Mouse (Mus musculus): Measurements from ENCODE around the gene Uggt1. TPM values are rescaled to one million over a fixed set of nuclear protein-coding genes. Genes with fewer than 3 reads are reported as not detected.
A peak's percentile ranks its signal among the peaks of the same experiment; 100 is the strongest.

The Uggt1 gene
- polyA plus RNA-seq, 1 experiment from 2014 or later: 19.6 TPM

DNA sequence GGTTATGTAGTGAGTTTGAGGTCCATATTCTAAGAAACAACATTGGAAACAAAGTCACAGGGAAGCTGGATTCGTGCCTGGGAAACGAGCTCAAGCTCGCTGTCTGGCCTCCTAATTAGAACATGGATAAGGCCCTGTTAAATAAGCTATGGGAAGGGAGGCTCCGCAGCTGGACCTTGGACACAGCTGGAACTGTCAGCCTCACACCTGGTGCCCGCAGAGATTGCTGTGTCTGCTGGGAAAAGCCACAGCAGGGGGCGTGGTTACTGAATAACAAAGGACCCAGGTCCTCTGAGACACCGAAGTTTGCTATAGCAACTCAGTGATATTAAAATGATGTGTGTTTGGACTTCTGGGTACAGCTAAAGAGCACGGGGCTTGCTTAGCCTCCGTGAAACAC lies 6.9 kb upstream of the Uggt1 start:
- no peaks in the 10 kb centered on the region; the same call in 1 of the 2 replicates for H3K4me1 ChIP-seq (ENCODE audit: control insufficient read depth, low read depth, low read length)
- no peak overlapping the region for H3K9ac ChIP-seq (ENCODE audit: low read depth, low read length)
- H3K9me3 ChIP-seq (replicated peaks; ENCODE audit: control insufficient read depth, low read length): no peaks in the 10 kb centered on the region
- no peak for ATAC-seq (ENCODE audit: low read depth)
- no peak overlapping the region for H3K4me2 ChIP-seq (ENCODE audit: low read depth, low read length)
- no peak overlapping the region for H3K27ac ChIP-seq (ENCODE audit: low read length)
- H3K27me3 ChIP-seq (ENCODE audit: control insufficient read depth, insufficient read depth, low read depth, low read length): peaks cover 4% of the 10 kb centered on the region; the same call in 1 of the 2 replicates
- WGBS (ENCODE audit: insufficient replicate concordance): 36% methylated on average over 9 of the region's 9 CpGs
- H3K4me3 ChIP-seq (ENCODE audit: low read depth, low read length): no peak overlapping the region
- no peaks in the 10 kb centered on the region for H3K36me3 ChIP-seq (ENCODE audit: control insufficient read depth, insufficient read depth)

DNA sequence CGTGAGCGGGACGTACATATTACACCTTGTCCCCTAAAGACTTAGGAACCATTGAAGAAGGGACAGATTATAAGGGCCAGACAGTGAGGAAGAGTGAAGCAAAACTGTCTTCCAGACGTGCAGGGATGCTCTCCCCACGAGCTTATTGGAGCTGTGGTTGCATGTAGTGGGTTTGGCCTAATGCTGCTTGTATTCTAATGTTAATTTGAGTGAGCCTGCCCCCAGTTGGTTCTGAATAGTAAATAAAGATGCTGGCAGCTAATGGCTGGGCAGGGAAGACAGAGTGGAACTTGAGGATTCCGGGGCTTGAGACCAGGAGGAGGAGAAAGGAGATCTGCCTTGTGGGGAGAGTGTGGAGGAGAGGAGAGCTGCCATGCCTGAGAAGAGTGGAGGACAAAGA lies 2.2 kb upstream of the Uggt1 start:
- Histone ChIP-seq H3K27me3 (ENCODE audit: control insufficient read depth, insufficient read depth, low read depth, low read length) (no peaks in the 10 kb centered on the region), H3K4me1 (ENCODE audit: control insufficient read depth, low read depth, low read length) (peaks cover 19% of the 10 kb centered on the region), H3K9me3 (replicated peaks; ENCODE audit: control insufficient read depth, low read length) (no peaks in the 10 kb centered on the region), H3K36me3 (ENCODE audit: control insufficient read depth, insufficient read depth) (no peaks in the 10 kb centered on the region), H3K4me2 (ENCODE audit: low read depth, low read length) (no peak overlapping the region), H3K4me3 (ENCODE audit: low read depth, low read length) (no peak overlapping the region), H3K9ac (ENCODE audit: low read depth, low read length) (no peak overlapping the region), H3K27ac (ENCODE audit: low read length) (no peak overlapping the region)
- no peak for ATAC-seq (ENCODE audit: low read depth)
- WGBS (ENCODE audit: insufficient replicate concordance): 58% methylated on average over 6 of the region's 6 CpGs

DNA sequence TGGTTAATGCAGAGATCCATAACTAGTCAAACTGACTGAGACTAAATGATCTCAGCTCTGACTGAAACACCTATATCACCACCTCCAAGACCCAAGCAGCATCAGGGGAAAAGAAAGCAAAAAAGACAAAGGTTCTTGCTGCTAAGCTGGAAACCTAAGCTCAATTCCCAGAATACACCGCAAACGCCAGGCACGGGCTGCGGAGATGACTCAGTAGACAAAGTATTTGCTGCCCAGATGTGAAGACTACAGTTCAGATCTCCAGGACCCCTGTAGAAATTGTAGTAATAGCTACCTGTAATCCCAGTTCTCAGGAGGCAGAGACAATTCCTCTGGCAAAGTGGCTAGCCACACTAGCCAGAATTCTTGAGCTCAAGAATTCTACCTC lies 302 bp upstream of the Uggt1 start:
- peak overlapping the region; percentile 79 for H3K4me2 ChIP-seq (ENCODE audit: low read depth, low read length)
- no peak overlapping the region for H3K27ac ChIP-seq (ENCODE audit: low read length)
- H3K36me3 ChIP-seq (ENCODE audit: control insufficient read depth, insufficient read depth): no peaks in the 10 kb centered on the region
- no peak overlapping the region for H3K9ac ChIP-seq (ENCODE audit: low read depth, low read length)
- peak overlapping the region; percentile 96; the same call in 1 of the 2 replicates for H3K4me3 ChIP-seq (ENCODE audit: low read depth, low read length)
- no peaks in the 10 kb centered on the region for H3K27me3 ChIP-seq (ENCODE audit: control insufficient read depth, insufficient read depth, low read depth, low read length)
- ATAC-seq (ENCODE audit: low read depth): no peak
- H3K4me1 ChIP-seq (ENCODE audit: control insufficient read depth, low read depth, low read length): peaks cover 21% of the 10 kb centered on the region
- H3K9me3 ChIP-seq (replicated peaks; ENCODE audit: control insufficient read depth, low read length): no peaks in the 10 kb centered on the region
- 83% methylated on average over 4 of the region's 4 CpGs for WGBS (ENCODE audit: insufficient replicate concordance)

DNA sequence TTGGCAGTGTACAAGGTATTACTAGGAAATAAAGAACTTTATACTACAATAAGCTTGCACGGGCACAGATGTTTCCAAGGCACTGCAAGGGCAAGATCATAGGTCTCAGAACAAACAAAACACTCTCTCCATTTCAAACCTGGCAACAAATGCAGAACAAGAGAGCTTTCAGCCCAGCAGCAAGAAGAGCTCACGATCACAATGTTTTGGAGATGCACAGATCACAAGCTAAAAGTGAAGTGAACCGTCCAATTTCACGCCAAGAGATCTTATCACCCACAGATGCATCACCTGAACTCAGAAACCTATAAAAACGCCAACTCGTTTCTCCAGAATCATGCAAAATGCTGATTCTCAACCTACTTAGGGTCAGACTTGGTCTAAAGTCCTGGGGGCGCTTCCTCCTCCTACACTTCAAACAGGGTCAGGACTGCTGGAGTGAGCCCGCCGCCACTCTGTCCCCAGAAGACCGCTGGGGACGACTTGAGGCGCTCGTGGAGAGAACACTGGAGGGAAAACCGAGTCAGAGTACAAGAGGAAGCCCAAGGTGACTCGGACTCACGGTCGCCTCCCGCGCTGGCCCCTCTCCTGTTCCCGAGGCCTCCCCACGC lies 968 bp downstream of the Uggt1 start:
- Histone ChIP-seq H3K9me3 (replicated peaks; ENCODE audit: control insufficient read depth, low read length) (no peaks in the 10 kb centered on the region), H3K36me3 (ENCODE audit: control insufficient read depth, insufficient read depth) (no peaks in the 10 kb centered on the region), H3K9ac (ENCODE audit: low read depth, low read length) (peak overlapping the region; percentile 91), H3K27ac (ENCODE audit: low read length) (peak overlapping the region; percentile 87), H3K4me1 (ENCODE audit: control insufficient read depth, low read depth, low read length) (peaks cover 21% of the 10 kb centered on the region), H3K4me2 (ENCODE audit: low read depth, low read length) (peak overlapping the region; percentile 79), H3K27me3 (ENCODE audit: control insufficient read depth, insufficient read depth, low read depth, low read length) (no peaks in the 10 kb centered on the region), H3K4me3 (ENCODE audit: low read depth, low read length) (peak overlapping the region; percentile 96)
- ATAC-seq (ENCODE audit: low read depth): peak; percentile 28
- WGBS (ENCODE audit: insufficient replicate concordance): 1% methylated on average over 21 of the region's 21 CpGs

DNA sequence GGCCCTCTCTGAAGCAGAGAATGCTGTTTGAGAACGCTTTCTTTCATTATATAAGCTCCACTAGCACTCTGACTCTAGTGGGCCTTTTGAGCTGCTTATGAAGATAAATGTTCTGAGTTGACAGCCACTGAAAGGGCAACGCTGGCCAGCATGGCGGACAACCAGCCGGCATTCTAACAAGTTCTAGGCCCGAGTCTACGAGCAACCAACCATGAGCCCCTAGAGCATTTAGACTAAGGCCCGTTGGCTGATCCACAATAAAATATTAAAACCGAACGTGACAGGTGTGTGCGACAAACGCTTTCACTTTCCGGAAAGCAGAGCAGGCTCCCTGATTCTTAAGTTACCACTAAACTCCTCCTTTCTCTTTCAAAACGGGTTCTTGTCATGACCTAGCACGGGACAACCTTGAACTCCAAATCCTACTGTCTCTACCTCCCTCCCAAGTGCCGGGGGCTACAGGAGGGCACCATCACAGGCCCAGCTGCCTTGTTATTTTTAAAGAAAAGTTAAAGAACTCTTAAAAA lies 2.6 kb downstream of the Uggt1 start:
- Histone ChIP-seq H3K4me2 (ENCODE audit: low read depth, low read length) (0 out of 2 replicates have a peak overlapping the region, but pooled peaks have one; percentile 2), H3K27me3 (ENCODE audit: control insufficient read depth, insufficient read depth, low read depth, low read length) (no peaks in the 10 kb centered on the region), H3K4me1 (ENCODE audit: control insufficient read depth, low read depth, low read length) (peaks cover 21% of the 10 kb centered on the region), H3K27ac (ENCODE audit: low read length) (no peak overlapping the region), H3K4me3 (ENCODE audit: low read depth, low read length) (no peak overlapping the region), H3K9me3 (replicated peaks; ENCODE audit: control insufficient read depth, low read length) (no peaks in the 10 kb centered on the region), H3K9ac (ENCODE audit: low read depth, low read length) (no peak overlapping the region), H3K36me3 (ENCODE audit: control insufficient read depth, insufficient read depth) (no peaks in the 10 kb centered on the region)
- WGBS (ENCODE audit: insufficient replicate concordance): 83% methylated on average over 15 of the region's 15 CpGs
- ATAC-seq (ENCODE audit: low read depth): no peak

DNA sequence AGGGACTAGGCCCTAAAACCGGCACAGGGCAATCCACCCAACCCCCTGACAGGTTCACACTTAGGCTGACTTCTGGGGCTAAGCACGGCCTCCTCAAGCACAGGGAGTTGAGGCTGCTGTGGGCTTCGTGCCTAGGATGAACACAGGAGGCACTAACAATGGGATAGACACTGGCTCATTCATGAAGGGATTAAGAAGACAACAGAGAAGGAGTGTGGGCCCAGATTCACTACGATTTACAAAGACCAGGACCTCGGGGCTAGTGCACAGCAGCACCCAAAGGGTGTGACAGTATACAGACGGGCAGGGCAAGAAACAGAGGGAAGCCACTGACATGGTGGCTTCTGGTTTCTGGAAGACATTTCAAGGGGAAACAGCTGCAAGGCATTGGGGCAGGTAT lies 4.3 kb downstream of the Uggt1 start:
- H3K9me3 ChIP-seq (replicated peaks; ENCODE audit: control insufficient read depth, low read length): no peaks in the 10 kb centered on the region
- no peak for ATAC-seq (ENCODE audit: low read depth)
- no peaks in the 10 kb centered on the region for H3K27me3 ChIP-seq (ENCODE audit: control insufficient read depth, insufficient read depth, low read depth, low read length)
- H3K9ac ChIP-seq (ENCODE audit: low read depth, low read length): no peak overlapping the region
- no peaks in the 10 kb centered on the region for H3K36me3 ChIP-seq (ENCODE audit: control insufficient read depth, insufficient read depth)
- H3K4me3 ChIP-seq (ENCODE audit: low read depth, low read length): no peak overlapping the region
- 65% methylated on average over 6 of the region's 6 CpGs for WGBS (ENCODE audit: insufficient replicate concordance)
- peaks cover 21% of the 10 kb centered on the region for H3K4me1 ChIP-seq (ENCODE audit: control insufficient read depth, low read depth, low read length)
- H3K4me2 ChIP-seq (ENCODE audit: low read depth, low read length): no peak overlapping the region
- H3K27ac ChIP-seq (ENCODE audit: low read length): no peak overlapping the region

DNA sequence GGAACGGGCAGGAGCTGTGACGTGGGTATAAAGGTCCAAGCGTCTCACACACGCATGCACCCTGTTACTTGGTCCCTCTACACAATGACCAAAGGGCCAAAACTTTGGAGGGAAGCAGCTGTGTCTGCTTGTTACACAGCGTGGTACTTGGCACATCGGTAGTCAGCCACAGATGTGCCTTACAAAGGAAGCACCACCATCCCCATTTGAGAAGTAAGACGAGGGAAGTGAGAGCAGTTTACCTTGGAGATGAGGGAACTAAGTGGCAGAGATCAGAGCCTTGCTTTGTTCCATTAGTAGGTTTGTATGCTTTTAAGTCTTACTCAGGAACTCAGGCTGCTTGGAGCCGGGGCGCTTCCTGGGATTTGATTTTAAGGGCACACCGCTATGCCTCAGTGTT lies 5.1 kb downstream of the Uggt1 start:
- H3K27me3 ChIP-seq (ENCODE audit: control insufficient read depth, insufficient read depth, low read depth, low read length): no peaks in the 10 kb centered on the region
- H3K9ac ChIP-seq (ENCODE audit: low read depth, low read length): no peak overlapping the region
- H3K4me2 ChIP-seq (ENCODE audit: low read depth, low read length): no peak overlapping the region
- peaks cover 19% of the 10 kb centered on the region for H3K4me1 ChIP-seq (ENCODE audit: control insufficient read depth, low read depth, low read length)
- H3K4me3 ChIP-seq (ENCODE audit: low read depth, low read length): no peak overlapping the region
- ATAC-seq (ENCODE audit: low read depth): no peak
- no peaks in the 10 kb centered on the region for H3K9me3 ChIP-seq (replicated peaks; ENCODE audit: control insufficient read depth, low read length)
- 78% methylated on average over 10 of the region's 10 CpGs for WGBS (ENCODE audit: insufficient replicate concordance)
- no peak overlapping the region for H3K27ac ChIP-seq (ENCODE audit: low read length)
- H3K36me3 ChIP-seq (ENCODE audit: control insufficient read depth, insufficient read depth): no peaks in the 10 kb centered on the region; the same call in 1 of the 2 replicates

DNA sequence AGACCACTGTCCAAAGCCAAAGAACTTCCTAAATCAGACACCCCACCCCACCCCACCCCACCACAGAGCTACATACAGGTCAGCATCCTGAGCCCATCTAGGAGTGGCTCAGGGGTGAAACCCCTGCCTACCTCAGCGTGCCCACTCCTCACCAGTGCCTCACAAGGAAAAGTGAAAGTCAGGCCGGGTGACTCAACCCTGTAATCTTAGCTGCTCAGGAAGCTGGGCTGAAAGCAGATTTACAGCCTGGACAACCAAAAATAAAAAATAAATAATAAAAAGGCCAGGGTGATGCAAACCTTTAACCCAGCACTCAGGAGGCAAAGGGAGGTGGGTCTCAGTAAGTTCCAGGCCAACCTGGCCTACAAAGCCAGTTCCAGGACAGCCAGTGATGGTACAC lies 8.7 kb downstream of the Uggt1 start:
- H3K9me3 ChIP-seq (replicated peaks; ENCODE audit: control insufficient read depth, low read length): no peaks in the 10 kb centered on the region
- H3K36me3 ChIP-seq (ENCODE audit: control insufficient read depth, insufficient read depth): peaks cover 5% of the 10 kb centered on the region
- no peak overlapping the region for H3K4me2 ChIP-seq (ENCODE audit: low read depth, low read length)
- H3K4me1 ChIP-seq (ENCODE audit: control insufficient read depth, low read depth, low read length): no peaks in the 10 kb centered on the region
- no peaks in the 10 kb centered on the region for H3K27me3 ChIP-seq (ENCODE audit: control insufficient read depth, insufficient read depth, low read depth, low read length)
- H3K27ac ChIP-seq (ENCODE audit: low read length): no peak overlapping the region
- H3K4me3 ChIP-seq (ENCODE audit: low read depth, low read length): no peak overlapping the region
- ATAC-seq (ENCODE audit: low read depth): no peak
- 72% methylated on average over 2 of the region's 2 CpGs for WGBS (ENCODE audit: insufficient replicate concordance)
- no peak overlapping the region for H3K9ac ChIP-seq (ENCODE audit: low read depth, low read length)

DNA sequence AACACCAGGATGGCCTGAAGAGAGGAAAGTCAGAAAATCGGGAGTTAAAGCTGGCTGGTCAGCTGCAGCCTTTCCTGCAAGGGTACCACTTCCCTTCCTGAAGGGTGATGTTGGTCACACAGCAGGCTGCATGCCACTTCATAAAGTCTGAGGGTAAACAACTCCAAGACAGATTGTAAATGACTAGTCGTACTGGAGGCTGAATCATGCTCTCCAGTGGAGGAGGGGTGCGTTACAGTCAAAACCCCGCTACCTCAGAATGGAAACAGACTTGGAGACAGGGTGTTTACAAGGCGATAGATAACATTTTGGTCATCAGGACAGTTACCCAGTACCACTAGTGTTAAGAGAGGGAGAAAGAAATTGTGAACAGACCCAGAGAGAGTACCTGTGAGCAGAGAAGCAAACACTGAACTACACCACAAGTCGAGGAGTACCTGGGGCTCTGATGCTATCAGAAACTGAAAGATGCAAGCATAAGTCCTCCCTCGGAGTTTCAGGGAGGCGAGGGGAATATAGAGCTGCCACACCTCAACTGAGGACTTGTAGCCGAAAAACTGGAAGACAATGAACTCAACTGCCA lies 9.4 kb downstream of the Uggt1 start:
- Histone ChIP-seq H3K9ac (ENCODE audit: low read depth, low read length) (no peak overlapping the region), H3K4me1 (ENCODE audit: control insufficient read depth, low read depth, low read length) (no peaks in the 10 kb centered on the region), H3K27me3 (ENCODE audit: control insufficient read depth, insufficient read depth, low read depth, low read length) (no peaks in the 10 kb centered on the region), H3K4me2 (ENCODE audit: low read depth, low read length) (no peak overlapping the region), H3K9me3 (replicated peaks; ENCODE audit: control insufficient read depth, low read length) (no peaks in the 10 kb centered on the region), H3K36me3 (ENCODE audit: control insufficient read depth, insufficient read depth) (peaks cover 5% of the 10 kb centered on the region), H3K4me3 (ENCODE audit: low read depth, low read length) (no peak overlapping the region), H3K27ac (ENCODE audit: low read length) (no peak overlapping the region)
- no peak for ATAC-seq (ENCODE audit: low read depth)
- WGBS (ENCODE audit: insufficient replicate concordance): 62% methylated on average over 9 of the region's 9 CpGs

Data from liver, embryonic 16.5 days (tissue).